Mouse (Mus musculus): ENCODE measurements at regions not wholly inside any gene's neighbourhood (a gene's known extent, or its start where the extent isn't known, plus 50 kb on each side); places are given as distances from the start of the nearest gene placed in this dataset.
"Not testable (repeated sequence)": the region's sequence is repeated elsewhere in the genome, so short reads cannot be mapped to it uniquely, and the experiment has no call there.

DNA sequence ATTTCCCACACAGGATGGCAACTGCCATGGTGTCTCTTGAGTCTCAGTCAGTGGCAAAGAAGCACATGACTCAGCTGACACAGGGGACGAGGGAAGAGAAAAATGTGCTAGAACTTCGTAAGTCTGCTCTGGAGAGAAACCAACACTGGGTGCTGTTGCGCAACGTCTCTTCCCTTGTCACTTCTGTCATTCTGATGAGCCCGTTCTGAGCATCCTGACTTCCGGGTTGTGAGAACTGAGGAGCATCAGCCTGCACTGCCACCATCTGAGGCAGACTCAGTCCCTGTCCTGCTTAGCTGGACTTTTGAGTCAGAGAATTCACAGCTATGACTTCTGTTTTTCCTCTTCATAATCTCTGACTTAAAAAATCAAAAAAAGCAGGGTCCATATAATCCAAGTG is 468.9 kb upstream of the Cdh5 start:
- no peak for DNase-seq (ENCODE audit: low read depth, low spot score)

- no peak for DNase-seq (ENCODE audit: low read depth, low spot score)
Observed at GRCm38 (mm10) chr8:103634951-103635350, 466.5 kb upstream of the Cdh5 start.

- DNase-seq (ENCODE audit: low read depth, low spot score) = no peak
Observed at GRCm38 (mm10) chr8:103643621-103644020, 457.8 kb upstream of the Cdh5 start.

GRCm38 (mm10) chr8:103644106-103644505 is 457.3 kb upstream of the Cdh5 start:
- no peak for DNase-seq (ENCODE audit: low read depth, low spot score)

- no peak for DNase-seq (ENCODE audit: low read depth, low spot score)
Observed at GRCm38 (mm10) chr8:103644845-103645244, 456.6 kb upstream of the Cdh5 start.

- DNase-seq (ENCODE audit: low read depth, low spot score) = no peak
Observed at GRCm38 (mm10) chr8:103664796-103665195, 436.6 kb upstream of the Cdh5 start.

GRCm38 (mm10) chr8:103686233-103686632 is 415.2 kb upstream of the Cdh5 start:
- DNase-seq (ENCODE audit: low read depth, low spot score) = not testable (repeated sequence)

DNA sequence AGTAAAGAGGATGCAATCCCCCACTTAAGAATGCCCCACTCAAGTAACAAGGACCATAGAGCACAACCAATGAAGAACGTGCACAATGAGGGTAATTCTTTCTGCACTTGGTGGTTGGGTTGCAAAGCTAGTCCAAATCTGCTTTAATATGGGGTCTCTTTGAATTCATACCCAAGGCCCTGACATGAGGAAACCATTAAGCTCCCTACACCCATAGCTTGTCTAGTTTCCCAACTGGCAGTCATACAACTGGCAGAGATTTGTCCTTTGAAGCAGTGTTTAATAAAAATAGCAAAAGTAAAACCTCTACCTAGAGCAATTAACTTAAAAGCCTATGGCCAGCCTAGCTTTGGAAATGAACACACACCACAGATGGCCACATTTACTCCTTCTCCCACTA is 411.0 kb upstream of the Cdh5 start:
- peak; percentile 3 for DNase-seq (ENCODE audit: low read depth, low spot score)

- no peak for DNase-seq (ENCODE audit: low read depth, low spot score)
Observed at GRCm38 (mm10) chr8:103693531-103693930, 407.9 kb upstream of the Cdh5 start.

- DNase-seq (ENCODE audit: low read depth, low spot score) = peak; percentile 75
Observed at GRCm38 (mm10) chr8:103694331-103694891, 407.0 kb upstream of the Cdh5 start.

- no peak for DNase-seq (ENCODE audit: low read depth, low spot score)
Observed at GRCm38 (mm10) chr8:103699016-103699520, 402.4 kb upstream of the Cdh5 start.

DNA sequence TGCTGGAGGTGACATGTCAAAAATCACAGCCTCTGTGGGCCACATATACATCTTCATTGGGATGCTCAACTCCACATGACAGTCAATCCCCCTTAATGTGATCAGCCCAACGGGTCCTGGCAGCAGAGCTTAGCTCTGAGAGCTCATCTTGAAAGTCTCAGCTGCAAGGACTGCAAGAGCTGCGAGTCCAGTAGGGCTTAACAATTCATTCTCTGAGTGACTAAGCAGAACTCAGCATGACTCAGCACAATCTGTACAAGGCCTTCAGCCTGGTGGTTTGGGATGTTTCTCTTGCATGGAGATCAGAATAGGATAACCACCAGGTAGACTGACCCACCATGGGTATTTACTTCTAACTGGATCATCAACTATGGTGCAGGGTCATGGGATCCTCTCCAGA is 399.2 kb upstream of the Cdh5 start:
- DNase-seq (ENCODE audit: low read depth, low spot score) = no peak

DNA sequence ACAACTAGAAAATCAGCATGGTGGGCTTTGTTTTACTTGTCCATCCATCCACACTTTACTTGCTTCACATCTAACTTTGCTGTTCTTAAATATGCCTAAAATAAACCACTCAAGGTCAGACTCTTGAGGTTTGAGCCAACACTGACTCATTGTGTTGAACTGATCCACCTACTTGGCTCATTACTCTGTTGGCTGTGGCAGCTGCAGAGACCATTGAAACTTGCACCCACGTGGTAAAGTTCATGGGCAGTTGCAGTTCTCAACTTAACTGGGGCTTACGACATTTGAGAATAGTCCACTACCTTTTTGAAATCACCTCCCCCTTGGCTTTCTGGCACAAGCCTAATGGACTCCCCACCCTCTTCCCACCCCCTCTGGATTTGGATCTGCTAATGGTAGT is 395.3 kb upstream of the Cdh5 start:
- no peak for DNase-seq (ENCODE audit: low read depth, low spot score)

- DNase-seq (ENCODE audit: low read depth, low spot score) = not testable (repeated sequence)
Observed at GRCm38 (mm10) chr8:103710871-103711270, 390.6 kb upstream of the Cdh5 start.

- DNase-seq (ENCODE audit: low read depth, low spot score) = no peak
Observed at GRCm38 (mm10) chr8:103717723-103718122, 383.7 kb upstream of the Cdh5 start.

DNA sequence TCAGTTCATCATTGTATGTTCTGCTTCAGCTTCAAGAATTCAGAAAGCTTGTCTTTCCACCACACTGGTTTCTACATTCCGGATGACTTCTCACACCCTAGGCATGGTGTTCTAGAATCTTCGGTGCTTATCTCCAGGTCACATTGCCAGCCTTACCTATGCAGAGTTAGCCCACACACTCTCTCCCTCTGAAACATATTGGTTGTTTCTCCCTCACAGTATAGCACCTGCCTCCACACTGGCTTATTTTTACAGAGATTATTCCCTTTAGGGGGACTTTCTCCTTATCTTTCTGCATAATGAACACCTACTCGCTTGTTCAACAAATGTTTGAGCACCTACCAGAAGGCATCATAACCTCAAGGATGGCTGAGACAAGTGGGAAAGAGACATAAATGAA is 368.0 kb upstream of the Cdh5 start:
- DNase-seq (ENCODE audit: low read depth, low spot score) = no peak

DNA sequence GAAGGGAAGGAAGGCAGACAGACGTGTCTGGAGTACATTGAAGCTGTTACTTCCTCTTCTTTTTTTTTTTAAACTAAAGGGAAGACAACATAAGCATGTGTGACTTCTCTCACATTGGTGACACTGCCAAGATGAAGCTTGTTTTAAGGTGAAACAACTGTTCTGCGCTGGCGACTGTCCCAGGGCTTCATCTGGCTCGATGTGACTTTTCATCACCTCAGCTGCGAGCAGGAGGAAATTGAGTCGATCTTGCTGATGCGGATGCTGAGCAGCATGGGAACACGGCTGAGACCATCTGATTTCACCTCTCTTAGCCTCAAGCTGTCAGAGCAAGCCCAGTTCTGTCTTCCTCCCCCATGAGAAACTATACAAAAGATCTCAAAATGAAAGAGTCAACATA is 363.1 kb upstream of the Cdh5 start:
- no peak for DNase-seq (ENCODE audit: low read depth, low spot score)

DNA sequence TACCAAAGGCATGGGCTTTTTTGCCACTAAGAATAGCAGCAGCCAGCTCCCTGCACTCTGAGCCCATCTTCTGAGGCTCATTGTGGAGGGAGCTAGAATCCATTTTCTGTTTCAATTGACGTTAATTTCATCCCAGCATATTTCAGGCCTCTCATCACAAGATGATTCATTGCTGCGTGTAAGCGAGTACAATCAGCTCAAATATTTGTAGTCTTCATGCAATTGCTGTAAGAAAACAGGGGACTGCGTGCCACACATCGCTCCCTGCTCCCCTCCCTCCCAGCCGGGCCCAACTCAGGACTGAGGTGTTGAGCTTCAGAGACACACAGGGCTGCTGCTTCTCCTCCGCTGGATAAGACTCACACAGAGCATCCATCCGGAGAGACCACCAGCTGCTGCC is 360.0 kb upstream of the Cdh5 start:
- no peak for DNase-seq (ENCODE audit: low read depth, low spot score)

DNA sequence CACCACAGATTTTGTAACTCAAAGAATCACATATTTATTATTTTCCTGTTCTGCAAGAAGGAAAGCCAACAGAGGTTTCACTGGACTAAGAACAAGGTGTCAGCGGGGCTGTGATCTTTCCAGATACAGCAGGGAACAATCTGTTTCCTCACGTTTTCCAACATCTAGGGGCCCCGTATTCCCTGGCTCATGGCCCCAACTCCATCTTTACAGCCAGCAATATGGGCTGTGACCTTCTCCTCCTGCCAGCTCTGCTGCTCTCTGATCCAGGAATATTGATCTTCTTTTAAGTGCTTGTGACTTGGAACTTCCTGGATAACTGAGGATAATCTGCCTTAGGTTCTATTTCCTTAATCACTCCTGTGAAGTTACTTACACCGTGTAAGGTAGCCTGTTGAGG is 352.7 kb upstream of the Cdh5 start:
- DNase-seq (ENCODE audit: low read depth, low spot score) = no peak

GRCm38 (mm10) chr8:103750278-103751097 is 350.9 kb upstream of the Cdh5 start:
- no peak for DNase-seq (ENCODE audit: low read depth, low spot score)

DNA sequence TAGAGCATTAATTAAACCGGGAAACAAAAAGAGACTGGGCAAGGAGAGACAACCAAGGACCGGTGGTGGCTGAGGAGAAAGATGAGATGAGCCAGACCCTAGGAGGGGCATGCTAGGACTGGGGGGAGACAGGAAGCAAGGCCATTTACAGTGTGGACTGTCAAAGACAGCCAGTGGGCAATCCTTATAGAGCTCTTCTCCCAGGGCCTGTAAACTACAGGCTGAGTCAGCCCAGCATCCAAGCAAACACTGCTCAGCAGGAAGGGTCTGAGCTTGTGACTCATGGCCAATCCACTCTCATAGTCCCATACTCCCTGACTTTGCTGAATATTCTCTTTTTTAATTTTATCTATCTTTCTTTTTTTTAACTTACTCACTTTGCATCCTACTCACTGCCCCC is 350.3 kb upstream of the Cdh5 start:
- DNase-seq (ENCODE audit: low read depth, low spot score) = no peak

- DNase-seq (ENCODE audit: low read depth, low spot score) = no peak
Observed at GRCm38 (mm10) chr8:103763821-103764220, 337.6 kb upstream of the Cdh5 start.

DNA sequence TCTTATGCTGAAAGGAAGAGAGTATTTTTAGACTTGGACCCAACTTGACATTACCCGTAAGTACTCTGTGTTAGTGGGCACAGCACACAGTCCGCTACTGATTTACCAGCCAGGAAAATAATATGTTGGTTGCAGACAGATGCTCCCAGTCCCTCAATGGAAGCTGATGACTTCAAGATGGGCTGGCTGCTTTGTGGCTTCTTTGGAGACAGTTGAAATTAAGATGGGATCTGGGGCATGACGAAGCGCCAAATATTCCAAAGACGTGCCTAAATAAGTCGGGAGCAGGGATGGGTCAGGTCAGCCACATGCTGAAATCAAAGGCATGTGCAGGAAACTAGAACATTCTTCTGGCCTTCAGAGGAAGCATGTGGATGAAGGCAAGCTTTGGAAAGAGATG is 321.8 kb upstream of the Cdh5 start:
- DNase-seq (ENCODE audit: low read depth, low spot score) = no peak

Data from forelimb bud, embryonic 11.5 days (tissue).